Mouse (Mus musculus): ENCODE measurements around the gene Dixdc1.
"Not testable (repeated sequence)": the region's sequence is repeated elsewhere in the genome, so short reads cannot be mapped to it uniquely, and the experiment has no call there.

Gene Dixdc1

GRCm38 (mm10) chr9:50646826-50647370 is 92.4 kb downstream of the Dixdc1 start:
- DNase-seq = no peak

- no peak for DNase-seq
Measured at GRCm38 (mm10) chr9:50634270-50634669, 105.0 kb downstream of the Dixdc1 start.

GRCm38 (mm10) chr9:50633059-50633458 is 106.3 kb downstream of the Dixdc1 start:
- no peak for DNase-seq

- no peak for DNase-seq
Measured at GRCm38 (mm10) chr9:50632016-50632688, 107.2 kb downstream of the Dixdc1 start.

- not testable (repeated sequence) for DNase-seq
Measured at GRCm38 (mm10) chr9:50630903-50631302, 108.4 kb downstream of the Dixdc1 start.

GRCm38 (mm10) chr9:50617794-50618330 is 121.5 kb downstream of the Dixdc1 start:
- DNase-seq = no peak

- DNase-seq = peak; percentile 92
Measured at GRCm38 (mm10) chr9:50616766-50617603, 122.3 kb downstream of the Dixdc1 start, which contains the start of the genes Pih1d2 and Nkapd1. Gene Pih1d2 (plus strand): TSS chr9:50617321. Gene Nkapd1 (minus strand): TSS chr9:50617464.

- no peak for DNase-seq
Measured at GRCm38 (mm10) chr9:50616161-50616560, 123.2 kb downstream of the Dixdc1 start.

Measured in cerebellum, adult 8-10 months (tissue).